Mouse (Mus musculus) neural tube, embryonic 14.5 days (tissue): ENCODE measurements around the gene Tnk2. TPM values are rescaled to one million over a fixed set of nuclear protein-coding genes. Genes with fewer than 3 reads are reported as not detected.

Source experiments
- ATAC-seq: fragments of 200-750 bp; cut with Nextera tagmentation; 2 replicates; pipeline ENCODE4 v1.8.0; 2017; ENCODE audit warnings: low read depth, mild to moderate bottlenecking, moderate TSS enrichment, moderate library complexity
- H3K27ac ChIP-seq: fragments of 300-500 bp; sonication (generic); 2 replicates; pipeline ENCODE4 v1.5.1; 2014; ENCODE audit warnings: low read depth, mild to moderate bottlenecking, control low read depth, low read length, moderate library complexity, mixed read lengths
- H3K27me3 ChIP-seq: fragments of 300-500 bp; sonication (generic); 2 replicates; pipeline ENCODE4 v1.6.1; 2014; ENCODE audit warnings: low read length; ENCODE audit not compliant: control insufficient read depth, insufficient read depth
- H3K36me3 ChIP-seq: fragments of 300-500 bp; sonication (generic); 2 replicates; pipeline ENCODE4 v1.6.1; 2014; ENCODE audit warnings: low read length, mixed read lengths; ENCODE audit not compliant: control insufficient read depth, insufficient read depth
- H3K4me1 ChIP-seq: fragments of 300-500 bp; sonication (generic); 2 replicates; pipeline ENCODE4 v1.6.1; 2014; ENCODE audit warnings: low read length; ENCODE audit not compliant: control insufficient read depth, insufficient read depth
- H3K4me2 ChIP-seq: fragments of 300-500 bp; sonication (generic); 2 replicates; pipeline ENCODE4 v1.6.1; 2014; ENCODE audit warnings: mild to moderate bottlenecking, low read depth, low read length, control low read depth
- H3K4me3 ChIP-seq: fragments of 300-500 bp; sonication (generic); 2 replicates; pipeline ENCODE4 v1.5.1; 2014; ENCODE audit warnings: low read depth, low read length, control low read depth, mixed read lengths
- H3K9ac ChIP-seq: fragments of 300-500 bp; sonication (generic); replicated peaks from 2 replicates; pipeline ENCODE4 v1.6.1; 2014; ENCODE audit warnings: low read depth, mild to moderate bottlenecking, control low read depth, low read length, mixed read lengths
- H3K9me3 ChIP-seq: fragments of 300-500 bp; sonication (generic); 2 replicates; pipeline ENCODE4 v1.6.1; 2016; ENCODE audit warnings: low read length; ENCODE audit not compliant: control insufficient read depth
- WGBS: fragments of 180-500 bp; shearing (Covaris S2); extraction: QIAGEN DNeasy Blood & Tissue Kit; methylation state at CpG from one replicate; pipeline ENCODE4 v1.1.7; 2014; 5-methylcytosine and 5-hydroxymethylcytosine counted together
- polyA plus RNA-seq: library from polyadenylated mRNA; unstranded; fragments of >200 nt; fragmentation: Nextera tagmentation; extraction: Ambion mirVana; gene quantifications from 2 replicates; pipeline ENCODE4 v1.2.1, GENCODE M21; 2014

Gene Tnk2
- polyA plus RNA-seq, 1 experiment from 2014 or later = 18.7 TPM

GRCm38 (mm10) chr16:32707111-32707823, 63.6 kb downstream of the Tnk2 start:
- H3K9me3 ChIP-seq = no peaks in the 10 kb centered on the region
- H3K27ac ChIP-seq = no peak overlapping the region
- no peak overlapping the region for H3K9ac ChIP-seq
- no peaks in the 10 kb centered on the region for H3K36me3 ChIP-seq
- H3K27me3 ChIP-seq = no peaks in the 10 kb centered on the region
- H3K4me1 ChIP-seq = no peaks in the 10 kb centered on the region
- no peak for ATAC-seq
- WGBS = 75% methylated on average over 17 of the region's 17 CpGs
- no peak overlapping the region for H3K4me2 ChIP-seq
- H3K4me3 ChIP-seq = no peak overlapping the region

- 73% methylated on average over 9 of the region's 9 CpGs for WGBS
- no peak overlapping the region for H3K4me2 ChIP-seq
- H3K9ac ChIP-seq = no peak overlapping the region
- no peaks in the 10 kb centered on the region for H3K4me1 ChIP-seq
- no peak overlapping the region for H3K4me3 ChIP-seq
- ATAC-seq = no peak
- H3K27ac ChIP-seq = no peak overlapping the region
- H3K9me3 ChIP-seq = no peaks in the 10 kb centered on the region
- no peaks in the 10 kb centered on the region for H3K36me3 ChIP-seq
- no peaks in the 10 kb centered on the region for H3K27me3 ChIP-seq
These were observed 64.3 kb downstream of the Tnk2 start for GRCm38 (mm10) chr16:32707824-32708456.

GRCm38 (mm10) chr16:32708457-32709033, 64.9 kb downstream of the Tnk2 start:
- ATAC-seq = no peak
- H3K27me3 ChIP-seq = no peaks in the 10 kb centered on the region
- no peaks in the 10 kb centered on the region for H3K36me3 ChIP-seq

GRCm38 (mm10) chr16:32709116-32709515, 65.4 kb downstream of the Tnk2 start:
- H3K9me3 ChIP-seq = no peaks in the 10 kb centered on the region
- no peak overlapping the region for H3K4me2 ChIP-seq
- 90% methylated on average over 8 of the region's 8 CpGs for WGBS
- H3K27me3 ChIP-seq = no peaks in the 10 kb centered on the region
- no peak overlapping the region for H3K4me3 ChIP-seq
- H3K4me1 ChIP-seq = no peaks in the 10 kb centered on the region
- H3K36me3 ChIP-seq = no peaks in the 10 kb centered on the region
- no peak overlapping the region for H3K27ac ChIP-seq
- no peak overlapping the region for H3K9ac ChIP-seq
- ATAC-seq = no peak

More at GRCm38 (mm10) chr16:32708457-32709033, 64.9 kb downstream of the Tnk2 start:
- no peak overlapping the region for H3K9ac ChIP-seq
- WGBS = 65% methylated on average over 10 of the region's 10 CpGs
- no peak overlapping the region for H3K4me2 ChIP-seq
- H3K9me3 ChIP-seq = no peaks in the 10 kb centered on the region
- no peaks in the 10 kb centered on the region for H3K4me1 ChIP-seq
- H3K27ac ChIP-seq = no peak overlapping the region
- H3K4me3 ChIP-seq = no peak overlapping the region

- Histone ChIP-seq H3K4me3 (no peak overlapping the region), H3K4me2 (no peak overlapping the region), H3K9me3 (no peaks in the 10 kb centered on the region), H3K36me3 (no peaks in the 10 kb centered on the region), H3K4me1 (no peaks in the 10 kb centered on the region), H3K27ac (no peak overlapping the region), H3K9ac (no peak overlapping the region), H3K27me3 (no peaks in the 10 kb centered on the region)
- 78% methylated on average over 14 of the region's 14 CpGs for WGBS
- ATAC-seq = no peak
These were observed 66.9 kb downstream of the Tnk2 start for GRCm38 (mm10) chr16:32710426-32711070.

GRCm38 (mm10) chr16:32712202-32712601, 68.5 kb downstream of the Tnk2 start:
- Histone ChIP-seq H3K4me3 (no peak overlapping the region), H3K27me3 (no peaks in the 10 kb centered on the region), H3K9ac (no peak overlapping the region), H3K36me3 (no peaks in the 10 kb centered on the region), H3K4me1 (no peaks in the 10 kb centered on the region), H3K9me3 (no peaks in the 10 kb centered on the region), H3K27ac (no peak overlapping the region), H3K4me2 (no peak overlapping the region)
- WGBS = 88% methylated on average over 11 of the region's 11 CpGs
- ATAC-seq = no peak

GRCm38 (mm10) chr16:32713556-32713955, 69.9 kb downstream of the Tnk2 start:
- ATAC-seq = no peak
- no peaks in the 10 kb centered on the region for H3K27me3 ChIP-seq
- H3K9me3 ChIP-seq = no peaks in the 10 kb centered on the region
- no peak overlapping the region for H3K9ac ChIP-seq
- H3K27ac ChIP-seq = no peak overlapping the region
- no peaks in the 10 kb centered on the region for H3K4me1 ChIP-seq
- 61% methylated on average over 6 of the region's 6 CpGs for WGBS
- H3K4me3 ChIP-seq = no peak overlapping the region
- H3K36me3 ChIP-seq = no peaks in the 10 kb centered on the region
- no peak overlapping the region for H3K4me2 ChIP-seq

GRCm38 (mm10) chr16:32715364-32715763, 71.7 kb downstream of the Tnk2 start:
- Histone ChIP-seq H3K36me3 (no peaks in the 10 kb centered on the region), H3K4me1 (no peaks in the 10 kb centered on the region), H3K9ac (no peak overlapping the region), H3K9me3 (no peaks in the 10 kb centered on the region), H3K27ac (no peak overlapping the region), H3K27me3 (no peaks in the 10 kb centered on the region), H3K4me2 (no peak overlapping the region), H3K4me3 (no peak overlapping the region)
- no peak for ATAC-seq
- 29% methylated on average over 13 of the region's 13 CpGs for WGBS

GRCm38 (mm10) chr16:32723163-32723562, 79.5 kb downstream of the Tnk2 start:
- no peak for ATAC-seq
- no peaks in the 10 kb centered on the region for H3K9me3 ChIP-seq
- H3K4me3 ChIP-seq = no peak overlapping the region
- no peaks in the 10 kb centered on the region for H3K36me3 ChIP-seq
- no peak overlapping the region for H3K9ac ChIP-seq
- H3K27ac ChIP-seq = no peak overlapping the region
- no peaks in the 10 kb centered on the region for H3K27me3 ChIP-seq
- no peaks in the 10 kb centered on the region for H3K4me1 ChIP-seq
- H3K4me2 ChIP-seq = no peak overlapping the region
- WGBS = 97% methylated on average over 7 of the region's 7 CpGs
